17 mouse cellular contexts compared by ENCODE assay signal in genomic region chr1:126725628-126726367, GRCm38 (mm10).
DNase-seq lines count a peak whose midpoint lies in the region; ATAC-seq and TF ChIP-seq lines count a peak whose summit lies in the region.
"Had no signal": no experiment of that assay in that cellular context is flagged by ENCODE, and none has a peak within 500 bp of the region (broad histone marks: within the 10 kb centered on the region; RNA-seq: fewer than 3 reads in every experiment).

No protein-coding gene starts in this region.

- DNase-seq in liver, result peak; percentile 16
- DNase-seq in liver, postnatal 0 days, result no peak
- no peak for DNase-seq in neural tube, embryonic 10.5 days (ENCODE audit: extremely low spot score, low spot score)
- DNase-seq in B cell, adult 2 months, result no peak
- DNase-seq: gastrocnemius, postnatal 14 days; spleen, adult 18-20 months; thymus, postnatal 25 days had no signal

- H3K4me3 ChIP-seq in forebrain, embryonic 15.5 days, result no peak overlapping the region
- H3K4me3 ChIP-seq in forebrain, embryonic 12.5 days (replicated peaks), result no peak overlapping the region
- no peak overlapping the region for H3K4me3 ChIP-seq in liver, postnatal 0 days (ENCODE audit: low read depth, low read length)
- H3K4me3 ChIP-seq in neural tube, embryonic 14.5 days (ENCODE audit: low read depth, low read length), result no peak overlapping the region
- no peak overlapping the region for H3K4me3 ChIP-seq in liver, embryonic 16.5 days (ENCODE audit: low read depth, low read length)
- H3K4me3 ChIP-seq: embryonic facial prominence, embryonic 12.5 days; erythroblast, embryonic 14.5 days; heart, embryonic 15.5 days; limb, embryonic 13.5 days; lung, embryonic 15.5 days had no signal

- H3K36me3 ChIP-seq in forebrain, embryonic 15.5 days, result no peaks in the 10 kb centered on the region
- no peaks in the 10 kb centered on the region for H3K36me3 ChIP-seq in forebrain, embryonic 12.5 days (replicated peaks)
- no peaks in the 10 kb centered on the region for H3K36me3 ChIP-seq in liver, postnatal 0 days (replicated peaks; ENCODE audit: insufficient read depth, low read length)
- no peaks in the 10 kb centered on the region for H3K36me3 ChIP-seq in neural tube, embryonic 14.5 days (ENCODE audit: control insufficient read depth, insufficient read depth, low read length)
- H3K36me3 ChIP-seq in liver, embryonic 16.5 days (ENCODE audit: control insufficient read depth, insufficient read depth), result no peaks in the 10 kb centered on the region
- H3K36me3 ChIP-seq: embryonic facial prominence, embryonic 12.5 days; heart, embryonic 15.5 days; limb, embryonic 13.5 days; lung, embryonic 15.5 days had no signal

- no peak overlapping the region for H3K9ac ChIP-seq in forebrain, embryonic 15.5 days (replicated peaks)
- no peak overlapping the region for H3K9ac ChIP-seq in forebrain, embryonic 12.5 days
- H3K9ac ChIP-seq in liver, postnatal 0 days (replicated peaks), result no peak overlapping the region
- no peak overlapping the region for H3K9ac ChIP-seq in neural tube, embryonic 14.5 days (replicated peaks; ENCODE audit: low read depth, low read length)
- H3K9ac ChIP-seq in liver, embryonic 16.5 days (ENCODE audit: low read depth, low read length), result no peak overlapping the region
- H3K9ac ChIP-seq: embryonic facial prominence, embryonic 12.5 days; heart, embryonic 15.5 days; limb, embryonic 13.5 days; lung, embryonic 15.5 days had no signal

- H3K27me3 ChIP-seq in forebrain, embryonic 15.5 days, result no peaks in the 10 kb centered on the region
- H3K27me3 ChIP-seq in forebrain, embryonic 12.5 days, result no peaks in the 10 kb centered on the region
- no peaks in the 10 kb centered on the region for H3K27me3 ChIP-seq in liver, postnatal 0 days (ENCODE audit: insufficient read depth, low read length)
- H3K27me3 ChIP-seq in neural tube, embryonic 14.5 days (ENCODE audit: control insufficient read depth, insufficient read depth, low read length), result no peaks in the 10 kb centered on the region
- no peaks in the 10 kb centered on the region for H3K27me3 ChIP-seq in liver, embryonic 16.5 days (ENCODE audit: control insufficient read depth, insufficient read depth, low read depth, low read length)
- H3K27me3 ChIP-seq: embryonic facial prominence, embryonic 12.5 days; heart, embryonic 15.5 days; lung, embryonic 15.5 days had no signal

- H3K9me3 ChIP-seq in forebrain, embryonic 15.5 days, result no peaks in the 10 kb centered on the region
- no peaks in the 10 kb centered on the region for H3K9me3 ChIP-seq in forebrain, embryonic 12.5 days
- no peaks in the 10 kb centered on the region for H3K9me3 ChIP-seq in liver, postnatal 0 days (ENCODE audit: low read length)
- no peaks in the 10 kb centered on the region for H3K9me3 ChIP-seq in neural tube, embryonic 14.5 days (ENCODE audit: control insufficient read depth, low read length)
- no peaks in the 10 kb centered on the region for H3K9me3 ChIP-seq in liver, embryonic 16.5 days (replicated peaks; ENCODE audit: control insufficient read depth, low read length)
- H3K9me3 ChIP-seq: embryonic facial prominence, embryonic 12.5 days; heart, embryonic 15.5 days; limb, embryonic 13.5 days; lung, embryonic 15.5 days had no signal

- peaks cover 20% of the 10 kb centered on the region for H3K4me1 ChIP-seq in forebrain, embryonic 15.5 days
- peaks cover 27% of the 10 kb centered on the region for H3K4me1 ChIP-seq in forebrain, embryonic 12.5 days
- no peaks in the 10 kb centered on the region for H3K4me1 ChIP-seq in liver, postnatal 0 days (ENCODE audit: insufficient read depth)
- peaks cover 4% of the 10 kb centered on the region; the same call in 1 of the 2 replicates for H3K4me1 ChIP-seq in neural tube, embryonic 14.5 days (ENCODE audit: control insufficient read depth, insufficient read depth, low read length)
- no peaks in the 10 kb centered on the region for H3K4me1 ChIP-seq in liver, embryonic 16.5 days (ENCODE audit: control insufficient read depth, low read depth, low read length)
- H3K4me1 ChIP-seq: embryonic facial prominence, embryonic 12.5 days; heart, embryonic 15.5 days had no signal

- no peak for TF ChIP-seq EP300 in liver, postnatal 0 days (IDR thresholded peaks at IDR 0.05; ENCODE audit: low read depth)

- WGBS in forebrain, embryonic 15.5 days, result 75% methylated on average over 9 of the region's 9 CpGs
- 79% methylated on average over 9 of the region's 9 CpGs for WGBS in forebrain, embryonic 12.5 days
- WGBS in liver, postnatal 0 days (ENCODE audit: insufficient replicate concordance), result 53% methylated on average over 9 of the region's 9 CpGs
- WGBS in neural tube, embryonic 14.5 days, result 66% methylated on average over 9 of the region's 9 CpGs
- WGBS in liver, embryonic 16.5 days (ENCODE audit: insufficient replicate concordance), result 44% methylated on average over 9 of the region's 9 CpGs

- no peak for TF ChIP-seq CTCF in liver, postnatal 0 days (IDR thresholded peaks at IDR 0.05; ENCODE audit: low read depth)

- H3K4me2 ChIP-seq in forebrain, embryonic 15.5 days (replicated peaks), result no peak overlapping the region
- H3K4me2 ChIP-seq in forebrain, embryonic 12.5 days, result no peak overlapping the region
- H3K4me2 ChIP-seq in liver, postnatal 0 days (ENCODE audit: low read depth, low read length), result no peak overlapping the region
- H3K4me2 ChIP-seq in neural tube, embryonic 14.5 days (ENCODE audit: low read depth, low read length), result no peak overlapping the region
- H3K4me2 ChIP-seq in liver, embryonic 16.5 days (ENCODE audit: low read depth, low read length), result no peak overlapping the region
- H3K4me2 ChIP-seq: embryonic facial prominence, embryonic 12.5 days; heart, embryonic 15.5 days; limb, embryonic 13.5 days; lung, embryonic 15.5 days had no signal

- H3K27ac ChIP-seq in forebrain, embryonic 15.5 days (replicated peaks), result peak overlapping the region; percentile 44; the same call in 1 of the 2 replicates
- no peak overlapping the region for H3K27ac ChIP-seq in forebrain, embryonic 12.5 days
- no peak overlapping the region for H3K27ac ChIP-seq in liver, postnatal 0 days (ENCODE audit: low read depth)
- no peak overlapping the region for H3K27ac ChIP-seq in neural tube, embryonic 14.5 days (ENCODE audit: low read depth, low read length)
- no peak overlapping the region for H3K27ac ChIP-seq in liver, embryonic 16.5 days (ENCODE audit: low read length)
- H3K27ac ChIP-seq: embryonic facial prominence, embryonic 12.5 days; heart, embryonic 15.5 days; limb, embryonic 13.5 days; lung, embryonic 15.5 days; macrophage had no signal

- ATAC-seq in forebrain, embryonic 15.5 days (replicated peaks), result peak; percentile 44; the same call in 1 of the 2 replicates
- ATAC-seq in forebrain, embryonic 12.5 days (ENCODE audit: low FRiP score), result no peak
- no peak for ATAC-seq in liver, postnatal 0 days
- 0 out of 2 replicates have a peak, but pooled peaks have one; percentile 31 for ATAC-seq in neural tube, embryonic 14.5 days (ENCODE audit: low read depth)
- peak; percentile 63; the same call in 1 of the 2 replicates for ATAC-seq in liver, embryonic 16.5 days (ENCODE audit: low read depth)

Comparison
In these comparisons a context has a peak if more than half of its experiments do, and no peak if none do; other contexts are left out.
1. ATAC-seq: peak in forebrain, embryonic 15.5 days (single experiment), neural tube, embryonic 14.5 days (single experiment) and liver, embryonic 16.5 days (single experiment); none in forebrain, embryonic 12.5 days (single experiment) and liver, postnatal 0 days (single experiment).